Mouse (Mus musculus) stomach, embryonic 14.5 days (tissue): ENCODE data around the gene Syndig1. TPM values are rescaled to one million over a fixed set of nuclear protein-coding genes. Genes with fewer than 3 reads are reported as not detected.

Source experiments
- ATAC-seq: fragments of 200-750 bp; cut with Nextera tagmentation; 2 replicates; pipeline ENCODE4 v1.8.0; 2017; ENCODE audit warnings: low read depth, moderate TSS enrichment; ENCODE audit not compliant: insufficient number of reproducible peaks, insufficient read depth, low FRiP score
- H3K27ac ChIP-seq: fragments of 300-500 bp; sonication (generic); 2 replicates; pipeline ENCODE4 v1.5.1; 2014; ENCODE audit warnings: mild to moderate bottlenecking, low read length, moderate library complexity, mixed read lengths
- H3K27me3 ChIP-seq: fragments of 300-500 bp; sonication (generic); 2 replicates; pipeline ENCODE4 v1.6.1; 2014; ENCODE audit warnings: low read length, control low read depth, mixed read lengths; ENCODE audit not compliant: control insufficient read depth, insufficient read depth
- H3K36me3 ChIP-seq: fragments of 300-500 bp; sonication (generic); 2 replicates; pipeline ENCODE4 v1.6.1; 2014; ENCODE audit warnings: mild to moderate bottlenecking, control low read depth, low read length, moderate library complexity, mixed read lengths; ENCODE audit not compliant: control insufficient read depth, insufficient read depth
- H3K4me1 ChIP-seq: fragments of 300-500 bp; sonication (generic); 2 replicates; pipeline ENCODE4 v1.6.1; 2014; ENCODE audit warnings: low read length, control low read depth, mixed read lengths; ENCODE audit not compliant: control insufficient read depth, insufficient read depth
- H3K4me2 ChIP-seq: fragments of 300-500 bp; sonication (generic); replicated peaks from 2 replicates; pipeline ENCODE4 v1.6.1; 2014; ENCODE audit warnings: low read depth, low read length, control low read depth
- H3K4me3 ChIP-seq: fragments of 300-500 bp; sonication (generic); 2 replicates; pipeline ENCODE4 v1.5.1; 2014; ENCODE audit warnings: low read depth, low read length, control low read depth
- H3K9ac ChIP-seq: fragments of 300-500 bp; sonication (generic); replicated peaks from 2 replicates; pipeline ENCODE4 v1.6.1; 2014; ENCODE audit warnings: low read depth, mild to moderate bottlenecking, control low read depth, low read length, moderate library complexity, mixed read lengths
- H3K9me3 ChIP-seq: fragments of 300-500 bp; sonication (generic); 2 replicates; pipeline ENCODE4 v1.6.1; 2016; ENCODE audit warnings: low read depth, low read length, control low read depth; ENCODE audit not compliant: control insufficient read depth
- WGBS: fragments of 180-500 bp; shearing (Covaris S2); extraction: QIAGEN DNeasy Blood & Tissue Kit; methylation state at CpG from one replicate; pipeline ENCODE4 v1.1.7; 2014; 5-methylcytosine and 5-hydroxymethylcytosine counted together
- polyA plus RNA-seq: library from polyadenylated mRNA; unstranded; fragments of >200 nt; fragmentation: Nextera tagmentation; extraction: Ambion mirVana; gene quantifications from 2 replicates; pipeline ENCODE4 v1.2.1, GENCODE M21; 2014

Syndig1 gene
- polyA plus RNA-seq, 1 experiment from 2014 or later = 13.6 TPM

GRCm38 (mm10) chr2:149891647-149892046, 62.6 kb downstream of the Syndig1 start:
- Histone ChIP-seq H3K4me2 (no peak overlapping the region), H3K9ac (no peak overlapping the region), H3K27me3 (no peaks in the 10 kb centered on the region), H3K36me3 (no peaks in the 10 kb centered on the region), H3K4me3 (no peak overlapping the region), H3K27ac (no peak overlapping the region), H3K9me3 (no peaks in the 10 kb centered on the region), H3K4me1 (no peaks in the 10 kb centered on the region)
- WGBS = 43% methylated on average over 2 of the region's 2 CpGs
- ATAC-seq = no peak

GRCm38 (mm10) chr2:149896337-149896736, 67.3 kb downstream of the Syndig1 start:
- Histone ChIP-seq H3K4me2 (no peak overlapping the region), H3K4me3 (no peak overlapping the region), H3K36me3 (no peaks in the 10 kb centered on the region), H3K9me3 (no peaks in the 10 kb centered on the region), H3K27me3 (no peaks in the 10 kb centered on the region), H3K9ac (no peak overlapping the region), H3K27ac (no peak overlapping the region), H3K4me1 (no peaks in the 10 kb centered on the region)
- 64% methylated on average over 2 of the region's 2 CpGs for WGBS
- no peak for ATAC-seq

DNA sequence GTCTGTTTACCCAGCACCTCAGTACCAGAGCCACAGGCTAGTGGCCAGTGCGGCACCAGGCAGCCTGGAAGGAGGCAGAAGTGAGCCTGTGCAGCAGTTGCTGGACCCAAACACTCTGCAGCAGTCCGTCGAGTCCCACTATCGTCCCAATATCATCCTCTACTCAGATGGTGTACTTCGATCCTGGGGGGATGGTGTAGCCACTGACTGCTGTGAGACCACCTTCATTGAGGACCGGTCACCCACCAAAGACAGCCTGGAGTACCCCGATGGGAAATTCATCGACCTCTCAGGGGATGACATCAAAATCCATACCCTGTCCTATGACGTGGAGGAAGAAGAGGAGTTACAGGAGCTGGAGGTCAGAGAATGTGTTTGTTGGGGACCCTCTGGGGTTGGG, 70.6 kb downstream of the Syndig1 start:
- Histone ChIP-seq H3K4me1 (no peaks in the 10 kb centered on the region), H3K4me2 (no peak overlapping the region), H3K36me3 (no peaks in the 10 kb centered on the region), H3K4me3 (no peak overlapping the region), H3K9me3 (no peaks in the 10 kb centered on the region), H3K9ac (no peak overlapping the region), H3K27ac (no peak overlapping the region), H3K27me3 (no peaks in the 10 kb centered on the region)
- ATAC-seq = no peak
- 92% methylated on average over 9 of the region's 9 CpGs for WGBS

- Histone ChIP-seq H3K36me3 (no peaks in the 10 kb centered on the region), H3K4me2 (no peak overlapping the region), H3K4me1 (no peaks in the 10 kb centered on the region), H3K27me3 (no peaks in the 10 kb centered on the region), H3K9ac (no peak overlapping the region), H3K9me3 (no peaks in the 10 kb centered on the region), H3K4me3 (no peak overlapping the region), H3K27ac (no peak overlapping the region)
- WGBS = 85% methylated on average over 1 of the region's 1 CpGs
- no peak for ATAC-seq
These were observed 71.6 kb downstream of the Syndig1 start for GRCm38 (mm10) chr2:149900606-149901005.

DNA sequence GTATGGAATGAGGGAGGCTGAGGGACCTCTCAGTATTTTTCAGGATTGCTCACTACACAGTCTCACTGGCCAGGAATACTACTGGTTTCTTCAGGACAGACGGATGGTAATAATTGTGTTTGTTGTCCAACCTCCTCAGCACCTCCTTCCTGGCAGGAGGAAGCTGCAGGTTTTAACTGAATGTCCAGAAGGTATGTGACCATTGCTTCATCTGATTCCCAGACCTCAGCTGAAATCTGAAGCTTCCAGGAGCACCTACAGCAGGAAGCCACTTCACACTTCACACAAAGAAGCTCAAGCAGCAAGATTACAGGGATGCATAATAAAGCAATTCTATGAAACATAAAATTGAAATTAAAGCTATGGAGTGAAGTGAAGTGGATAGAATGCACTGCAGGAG, 75.4 kb downstream of the Syndig1 start:
- 90% methylated on average over 1 of the region's 1 CpGs for WGBS
- H3K4me2 ChIP-seq = no peak overlapping the region
- H3K4me3 ChIP-seq = no peak overlapping the region
- no peaks in the 10 kb centered on the region for H3K27me3 ChIP-seq
- H3K9ac ChIP-seq = no peak overlapping the region
- no peak overlapping the region for H3K27ac ChIP-seq
- no peaks in the 10 kb centered on the region for H3K36me3 ChIP-seq
- H3K9me3 ChIP-seq = no peaks in the 10 kb centered on the region
- ATAC-seq = no peak
- H3K4me1 ChIP-seq = no peaks in the 10 kb centered on the region

DNA sequence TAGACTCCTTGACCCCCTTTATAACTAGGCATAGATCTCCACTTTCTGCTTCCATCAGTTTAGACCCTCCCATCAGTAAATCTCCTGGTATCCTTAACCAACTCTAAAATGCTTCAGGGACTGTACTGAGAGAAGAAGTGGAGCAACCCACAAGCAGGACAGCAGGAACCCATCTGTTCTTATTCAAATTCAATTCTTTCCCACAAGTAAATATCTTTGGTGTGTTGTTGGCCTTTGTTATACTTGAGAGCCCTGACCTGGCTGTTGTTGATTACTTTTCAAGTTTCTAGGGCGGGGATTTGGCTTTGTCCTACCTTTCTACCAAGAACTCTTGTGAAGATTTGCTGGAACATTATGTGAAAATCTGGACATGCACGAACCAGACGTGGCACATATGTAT, 77.7 kb downstream of the Syndig1 start:
- Histone ChIP-seq H3K27ac (no peak overlapping the region), H3K9me3 (no peaks in the 10 kb centered on the region), H3K36me3 (no peaks in the 10 kb centered on the region), H3K27me3 (no peaks in the 10 kb centered on the region), H3K4me2 (no peak overlapping the region), H3K9ac (no peak overlapping the region), H3K4me3 (no peak overlapping the region), H3K4me1 (no peaks in the 10 kb centered on the region)
- WGBS = 85% methylated on average over 3 of the region's 3 CpGs
- ATAC-seq = no peak

DNA sequence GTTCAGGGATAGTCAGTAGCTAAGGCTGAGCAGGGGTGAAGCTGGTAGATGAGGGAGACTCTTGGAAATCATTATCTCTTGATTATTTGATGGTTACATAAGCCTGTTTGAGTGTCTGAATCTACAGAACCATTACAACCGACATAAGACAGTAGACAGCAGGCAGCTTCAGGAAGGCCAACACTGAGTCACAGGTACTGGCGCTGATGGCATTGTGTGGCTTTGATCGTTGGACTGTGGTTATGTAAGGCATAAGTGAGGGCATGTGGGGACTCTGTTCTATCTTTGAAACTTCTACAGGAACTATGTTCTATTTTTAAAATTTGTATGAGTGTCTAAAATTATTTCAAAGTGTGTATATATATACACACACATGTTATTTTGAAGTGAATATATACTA, 88.2 kb downstream of the Syndig1 start:
- H3K4me3 ChIP-seq = no peak overlapping the region
- no peaks in the 10 kb centered on the region for H3K27me3 ChIP-seq
- no peaks in the 10 kb centered on the region for H3K4me1 ChIP-seq
- no peak overlapping the region for H3K4me2 ChIP-seq
- no peak overlapping the region for H3K9ac ChIP-seq
- H3K36me3 ChIP-seq = no peaks in the 10 kb centered on the region
- H3K27ac ChIP-seq = no peak overlapping the region
- no peaks in the 10 kb centered on the region for H3K9me3 ChIP-seq
- ATAC-seq = no peak
- WGBS = 88% methylated on average over 3 of the region's 3 CpGs

- ATAC-seq = no peak
- H3K9ac ChIP-seq = no peak overlapping the region
- WGBS = 65% methylated on average over 2 of the region's 2 CpGs
- no peaks in the 10 kb centered on the region for H3K9me3 ChIP-seq
- no peaks in the 10 kb centered on the region for H3K27me3 ChIP-seq
- no peak overlapping the region for H3K4me3 ChIP-seq
- H3K4me2 ChIP-seq = no peak overlapping the region
- H3K36me3 ChIP-seq = no peaks in the 10 kb centered on the region
- H3K4me1 ChIP-seq = no peaks in the 10 kb centered on the region
- no peak overlapping the region for H3K27ac ChIP-seq
These were observed 94.5 kb downstream of the Syndig1 start for GRCm38 (mm10) chr2:149923561-149923960.

DNA sequence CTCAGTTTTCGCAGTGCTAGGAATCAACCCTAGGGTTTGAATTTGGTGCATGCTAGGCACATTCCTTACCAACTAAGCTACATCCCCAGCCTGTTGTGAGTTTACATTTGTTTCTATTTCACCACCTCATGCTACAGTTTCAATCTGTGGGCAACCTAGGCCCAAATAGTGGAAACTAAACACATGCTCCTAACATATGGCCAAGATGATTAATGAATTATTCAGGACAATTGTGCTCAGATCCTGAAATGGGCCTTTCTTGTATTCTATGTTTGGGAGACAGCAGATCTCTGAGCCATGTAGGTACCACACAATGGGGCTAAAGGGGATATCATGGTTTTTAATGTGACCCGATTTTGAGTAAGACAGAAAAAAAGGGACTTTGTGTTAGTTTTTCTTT, 96.9 kb downstream of the Syndig1 start:
- Histone ChIP-seq H3K4me2 (no peak overlapping the region), H3K4me1 (no peaks in the 10 kb centered on the region), H3K36me3 (no peaks in the 10 kb centered on the region), H3K4me3 (no peak overlapping the region), H3K9me3 (no peaks in the 10 kb centered on the region), H3K9ac (no peak overlapping the region), H3K27ac (no peak overlapping the region), H3K27me3 (no peaks in the 10 kb centered on the region)
- 89% methylated on average over 2 of the region's 2 CpGs for WGBS
- ATAC-seq = no peak
